Mouse (Mus musculus) lung, postnatal 0 days (tissue): ENCODE results near the gene Ifng. TPM values are rescaled to one million over a fixed set of nuclear protein-coding genes. Genes with fewer than 3 reads are reported as not detected.

ENCODE experiments used
- ATAC-seq: fragments of 200-750 bp; cut with Nextera tagmentation; 2 replicates; pipeline ENCODE4 v1.8.0; 2017; ENCODE audit warnings: moderate library complexity
- DNase-seq: peaks from one replicate; pipeline ENCODE4 v3.0.0-alpha.2; 2016; ENCODE audit warnings: low spot score
- H3K27ac ChIP-seq: fragments of 300-500 bp; sonication (generic); 2 replicates; pipeline ENCODE4 v1.5.1; 2014; ENCODE audit warnings: antibody characterized with exemption, mild to moderate bottlenecking, low read length, mixed read lengths
- H3K27me3 ChIP-seq: fragments of 300-500 bp; sonication (generic); replicated peaks from 2 replicates; pipeline ENCODE4 v1.6.1; 2014; ENCODE audit warnings: low read length, mixed read lengths; ENCODE audit not compliant: insufficient read depth
- H3K36me3 ChIP-seq: fragments of 300-500 bp; sonication (generic); 2 replicates; pipeline ENCODE4 v1.6.1; 2014; ENCODE audit warnings: low read length, mixed read lengths; ENCODE audit not compliant: insufficient read depth
- H3K4me1 ChIP-seq: fragments of 300-500 bp; sonication (generic); 2 replicates; pipeline ENCODE4 v1.6.1; 2014; ENCODE audit warnings: antibody characterized with exemption, low read depth, low read length, mixed read lengths; ENCODE audit not compliant: insufficient read depth
- H3K4me2 ChIP-seq: fragments of 300-500 bp; sonication (generic); replicated peaks from 2 replicates; pipeline ENCODE4 v1.6.1; 2014; ENCODE audit warnings: low read depth, mild to moderate bottlenecking, low read length, moderate library complexity, mixed read lengths
- H3K4me3 ChIP-seq: fragments of 300-500 bp; sonication (generic); 2 replicates; pipeline ENCODE4 v1.5.1; 2014; ENCODE audit warnings: low read depth, low read length
- H3K9ac ChIP-seq: fragments of 300-500 bp; sonication (generic); replicated peaks from 2 replicates; pipeline ENCODE4 v1.6.1; 2014; ENCODE audit warnings: low read depth, mild to moderate bottlenecking
- H3K9me3 ChIP-seq: fragments of 300-500 bp; sonication (generic); 2 replicates; pipeline ENCODE4 v1.6.1; 2016; ENCODE audit warnings: low read length, mixed read lengths
- CTCF ChIP-seq: IDR thresholded peaks from 2 replicates; pipeline ENCODE4 v1.5.1; 2016; ENCODE audit warnings: antibody characterized with exemption, mild to moderate bottlenecking
- EP300 ChIP-seq: IDR thresholded peaks from 2 replicates; pipeline ENCODE4 v1.6.1; 2016; ENCODE audit warnings: antibody characterized with exemption, mild to moderate bottlenecking, control low read depth
- WGBS: fragments of 180-500 bp; shearing (Covaris S2); extraction: QIAGEN DNeasy Blood & Tissue Kit; methylation state at CpG from one replicate; pipeline ENCODE4 v1.1.7; 2014; 5-methylcytosine and 5-hydroxymethylcytosine counted together
- polyA plus RNA-seq: library from polyadenylated mRNA; unstranded; fragments of >200 nt; fragmentation: Nextera tagmentation; extraction: Ambion mirVana; gene quantifications from 2 replicates; pipeline ENCODE4 v1.2.1, GENCODE M21; 2015

Gene Ifng
- polyA plus RNA-seq, 1 experiment from 2014 or later: 0.13 TPM

DNA sequence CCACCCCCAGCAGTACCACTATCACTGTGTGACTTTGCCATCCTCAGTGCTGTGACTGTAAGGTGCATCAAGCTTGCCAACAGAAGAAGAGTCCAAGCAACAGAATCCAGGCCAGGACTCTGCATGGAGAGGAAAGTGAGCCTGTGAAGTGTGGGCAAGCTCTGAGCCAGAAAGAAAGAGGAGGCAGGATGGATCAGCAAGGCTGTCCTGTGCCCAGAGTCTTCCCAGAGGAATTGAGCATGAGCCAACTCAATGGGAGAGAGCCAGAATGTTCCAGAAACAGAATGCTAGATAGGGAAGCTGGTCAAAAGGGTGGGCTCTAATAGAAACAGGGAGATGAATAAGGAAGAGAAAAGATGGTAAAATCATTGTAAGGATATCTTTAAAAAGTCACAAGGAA, 19.9 kb upstream of the Ifng start:
- no peak for DNase-seq
- H3K9me3 ChIP-seq: no peaks in the 10 kb centered on the region
- H3K4me3 ChIP-seq: no peak overlapping the region
- H3K4me1 ChIP-seq: no peaks in the 10 kb centered on the region
- no peaks in the 10 kb centered on the region for H3K27me3 ChIP-seq
- no peak for ATAC-seq
- TF ChIP-seq EP300 (no peak), CTCF (no peak)
- H3K9ac ChIP-seq: no peak overlapping the region
- no peaks in the 10 kb centered on the region for H3K36me3 ChIP-seq
- no peak overlapping the region for H3K27ac ChIP-seq
- H3K4me2 ChIP-seq: no peak overlapping the region

DNA sequence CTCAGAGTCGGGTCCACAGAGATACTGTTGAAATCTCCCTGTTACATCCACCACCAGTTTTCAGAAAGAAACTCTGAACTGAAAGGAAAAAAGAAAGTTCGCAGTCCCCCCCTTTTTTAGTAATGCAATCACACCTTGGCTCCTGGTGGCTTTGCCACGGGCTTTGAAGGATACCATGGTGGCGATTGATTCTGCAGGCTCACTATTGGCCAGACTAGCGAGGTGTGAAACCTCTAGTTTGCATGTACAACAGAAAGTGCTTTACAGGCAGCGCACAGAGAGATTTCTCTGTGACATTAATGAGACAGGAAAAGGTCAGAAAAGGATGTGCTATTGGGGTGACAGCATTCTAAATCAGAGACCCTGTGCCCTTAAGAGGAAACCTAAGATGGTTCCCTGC, 5.3 kb upstream of the Ifng start:
- ATAC-seq (no peak), DNase-seq (no peak)
- no peak overlapping the region for H3K9ac ChIP-seq
- no peak overlapping the region for H3K4me3 ChIP-seq
- no peaks in the 10 kb centered on the region for H3K27me3 ChIP-seq
- H3K27ac ChIP-seq: no peak overlapping the region
- TF ChIP-seq CTCF: no peak
- no peak for TF ChIP-seq EP300
- no peaks in the 10 kb centered on the region for H3K9me3 ChIP-seq
- H3K36me3 ChIP-seq: no peaks in the 10 kb centered on the region
- WGBS: 84% methylated on average over 6 of the region's 6 CpGs
- no peaks in the 10 kb centered on the region for H3K4me1 ChIP-seq
- H3K4me2 ChIP-seq: no peak overlapping the region

DNA sequence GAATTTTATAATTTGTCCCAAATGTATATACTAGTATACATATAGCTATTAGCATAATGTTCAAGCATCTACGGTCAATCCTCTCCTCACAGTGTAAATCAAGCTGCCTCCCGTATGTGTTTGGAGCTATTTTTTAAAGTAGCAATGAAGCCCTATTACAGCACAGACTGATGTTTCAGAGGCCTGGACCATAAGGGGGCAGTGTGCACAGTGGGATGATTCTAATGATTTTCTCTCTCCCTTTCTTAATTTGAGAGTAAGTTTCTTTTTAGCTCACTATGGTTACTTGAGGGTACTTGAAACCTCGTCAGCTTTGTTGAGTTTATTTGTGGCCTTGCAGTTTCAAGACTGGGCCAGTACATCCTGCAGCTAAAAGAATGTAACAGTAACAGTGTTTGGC, 1.1 kb downstream of the Ifng start:
- no peak overlapping the region for H3K27ac ChIP-seq
- H3K9me3 ChIP-seq: no peaks in the 10 kb centered on the region
- ATAC-seq: no peak
- H3K4me3 ChIP-seq: no peak overlapping the region
- H3K36me3 ChIP-seq: no peaks in the 10 kb centered on the region
- TF ChIP-seq EP300: no peak
- peak; percentile 47 for TF ChIP-seq CTCF
- no peaks in the 10 kb centered on the region for H3K4me1 ChIP-seq
- H3K4me2 ChIP-seq: no peak overlapping the region
- no peak overlapping the region for H3K9ac ChIP-seq
- peak; percentile 7 for DNase-seq
- 54% methylated on average over 3 of the region's 3 CpGs for WGBS
- no peaks in the 10 kb centered on the region for H3K27me3 ChIP-seq

DNA sequence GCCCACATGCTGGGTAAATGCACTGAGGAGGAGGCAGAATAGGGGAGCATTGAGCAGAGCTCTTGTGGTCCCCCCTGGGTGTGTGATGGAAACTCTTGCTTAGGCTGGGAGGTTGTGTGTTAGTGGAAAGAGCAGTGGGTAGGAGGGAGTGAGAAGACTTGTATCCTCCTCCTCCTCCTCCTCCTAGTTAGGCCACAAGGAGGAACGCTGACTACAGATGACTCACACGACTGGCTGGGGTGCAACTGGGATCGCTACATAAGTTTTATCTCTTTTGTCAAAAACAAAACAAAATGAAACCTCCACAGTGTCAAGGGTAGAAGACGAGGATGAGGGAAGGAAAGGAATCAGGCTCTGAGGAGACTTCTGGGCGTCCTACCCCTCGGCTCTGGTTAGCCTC, 2.2 kb downstream of the Ifng start:
- no peaks in the 10 kb centered on the region for H3K36me3 ChIP-seq
- WGBS: 79% methylated on average over 6 of the region's 6 CpGs
- no peak overlapping the region for H3K27ac ChIP-seq
- no peaks in the 10 kb centered on the region for H3K27me3 ChIP-seq
- no peak for DNase-seq
- H3K4me2 ChIP-seq: no peak overlapping the region
- no peaks in the 10 kb centered on the region for H3K9me3 ChIP-seq
- TF ChIP-seq CTCF: no peak
- no peak for TF ChIP-seq EP300
- H3K4me3 ChIP-seq: no peak overlapping the region
- no peak for ATAC-seq
- H3K4me1 ChIP-seq: no peaks in the 10 kb centered on the region
- no peak overlapping the region for H3K9ac ChIP-seq

DNA sequence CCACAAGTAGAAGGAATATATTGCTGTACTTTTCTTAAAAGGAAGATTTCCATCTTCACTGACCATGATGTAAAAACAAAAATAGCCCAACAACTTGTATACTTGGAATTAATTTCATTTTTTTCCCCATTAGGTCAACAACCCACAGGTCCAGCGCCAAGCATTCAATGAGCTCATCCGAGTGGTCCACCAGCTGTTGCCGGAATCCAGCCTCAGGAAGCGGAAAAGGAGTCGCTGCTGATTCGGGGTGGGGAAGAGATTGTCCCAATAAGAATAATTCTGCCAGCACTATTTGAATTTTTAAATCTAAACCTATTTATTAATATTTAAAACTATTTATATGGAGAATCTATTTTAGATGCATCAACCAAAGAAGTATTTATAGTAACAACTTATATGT, 4.2 kb downstream of the Ifng start:
- TF ChIP-seq EP300 (no peak), CTCF (no peak)
- Histone ChIP-seq H3K36me3 (no peaks in the 10 kb centered on the region), H3K4me3 (no peak overlapping the region), H3K27me3 (no peaks in the 10 kb centered on the region), H3K9me3 (no peaks in the 10 kb centered on the region), H3K27ac (no peak overlapping the region), H3K4me2 (no peak overlapping the region), H3K9ac (no peak overlapping the region), H3K4me1 (no peaks in the 10 kb centered on the region)
- 83% methylated on average over 6 of the region's 6 CpGs for WGBS
- DNase-seq (no peak), ATAC-seq (no peak)

DNA sequence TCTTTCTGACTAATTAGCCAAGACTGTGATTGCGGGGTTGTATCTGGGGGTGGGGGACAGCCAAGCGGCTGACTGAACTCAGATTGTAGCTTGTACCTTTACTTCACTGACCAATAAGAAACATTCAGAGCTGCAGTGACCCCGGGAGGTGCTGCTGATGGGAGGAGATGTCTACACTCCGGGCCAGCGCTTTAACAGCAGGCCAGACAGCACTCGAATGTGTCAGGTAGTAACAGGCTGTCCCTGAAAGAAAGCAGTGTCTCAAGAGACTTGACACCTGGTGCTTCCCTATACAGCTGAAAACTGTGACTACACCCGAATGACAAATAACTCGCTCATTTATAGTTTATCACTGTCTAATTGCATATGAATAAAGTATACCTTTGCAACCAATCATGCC, 4.7 kb downstream of the Ifng start:
- Histone ChIP-seq H3K4me2 (no peak overlapping the region), H3K4me1 (no peaks in the 10 kb centered on the region), H3K9me3 (no peaks in the 10 kb centered on the region), H3K9ac (no peak overlapping the region), H3K27me3 (no peaks in the 10 kb centered on the region), H3K36me3 (no peaks in the 10 kb centered on the region), H3K27ac (no peak overlapping the region), H3K4me3 (no peak overlapping the region)
- DNase-seq: no peak
- no peak for ATAC-seq
- WGBS: 59% methylated on average over 8 of the region's 8 CpGs
- TF ChIP-seq CTCF (no peak), EP300 (no peak)

DNA sequence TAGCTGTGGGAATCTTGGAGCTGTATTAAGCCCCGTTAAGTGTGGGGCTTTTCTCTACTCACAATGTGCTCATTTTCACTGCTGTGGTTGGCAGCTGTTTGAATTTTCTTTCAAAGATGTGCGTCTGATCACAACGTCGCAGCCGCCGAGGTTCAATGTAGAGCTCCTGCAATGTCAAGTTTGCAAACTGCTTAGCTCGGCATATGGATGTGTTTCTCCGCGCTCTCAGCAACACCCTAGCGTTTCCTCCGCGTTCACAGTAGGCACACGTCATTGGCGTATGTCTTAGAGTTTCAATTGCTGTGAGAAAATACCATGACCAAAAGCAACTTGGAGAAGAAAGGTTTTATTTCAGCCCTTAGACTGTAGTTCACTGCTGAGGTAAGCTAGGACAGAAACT, 5.1 kb downstream of the Ifng start:
- no peaks in the 10 kb centered on the region for H3K36me3 ChIP-seq
- TF ChIP-seq CTCF (no peak), EP300 (no peak)
- no peaks in the 10 kb centered on the region for H3K9me3 ChIP-seq
- no peak overlapping the region for H3K27ac ChIP-seq
- WGBS: 84% methylated on average over 14 of the region's 14 CpGs
- H3K4me1 ChIP-seq: no peaks in the 10 kb centered on the region
- H3K9ac ChIP-seq: no peak overlapping the region
- no peaks in the 10 kb centered on the region for H3K27me3 ChIP-seq
- DNase-seq: no peak
- H3K4me3 ChIP-seq: no peak overlapping the region
- no peak overlapping the region for H3K4me2 ChIP-seq
- no peak for ATAC-seq
